Mouse (Mus musculus): Measurements from ENCODE around the gene Smug1.

Smug1 gene

GRCm38 (mm10) chr15:103176874-103177421 is 10.1 kb upstream of the Smug1 start:
- peak; percentile 96 for DNase-seq

DNA sequence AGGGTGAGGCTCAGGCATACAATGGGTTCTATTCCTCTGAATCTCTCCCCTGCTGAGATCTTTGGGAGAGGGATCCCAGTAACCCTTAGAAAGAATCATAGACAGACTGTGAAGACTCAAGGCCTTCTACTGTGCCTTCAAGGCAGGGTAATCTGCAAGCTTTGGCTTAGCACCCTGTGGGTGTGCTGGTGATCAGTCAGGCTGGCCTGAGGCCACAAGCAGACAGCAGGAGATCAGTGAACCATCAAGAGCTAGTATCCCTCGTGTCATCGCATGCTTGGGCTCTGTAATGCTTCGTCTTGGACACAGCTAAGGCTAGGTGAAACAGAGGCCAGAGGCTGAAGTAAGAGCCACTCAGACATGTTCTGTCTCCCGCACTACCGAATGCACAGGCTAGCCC is 6.4 kb upstream of the Smug1 start:
- peak; percentile 43 for DNase-seq

DNA sequence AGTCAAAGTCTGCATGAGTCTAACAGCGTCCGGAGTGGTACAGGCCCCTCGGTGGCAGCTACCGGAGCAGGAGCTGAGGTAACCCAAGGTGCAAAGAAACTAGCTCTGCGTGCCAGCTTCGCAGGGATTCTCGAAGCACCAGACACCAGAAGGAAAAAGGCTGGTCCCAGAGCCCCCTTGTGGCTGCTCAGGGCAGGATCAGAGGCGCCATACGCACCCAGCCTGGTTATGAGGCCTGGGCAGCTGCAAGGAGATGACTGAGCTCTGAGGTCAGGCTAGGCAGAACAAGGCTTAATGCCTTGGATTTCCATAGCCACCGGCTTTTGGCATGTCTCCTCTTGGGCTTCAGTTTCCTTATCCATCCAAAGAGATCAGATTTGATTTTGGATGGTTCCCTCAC is 5.6 kb upstream of the Smug1 start:
- DNase-seq: peak; percentile 75

DNA sequence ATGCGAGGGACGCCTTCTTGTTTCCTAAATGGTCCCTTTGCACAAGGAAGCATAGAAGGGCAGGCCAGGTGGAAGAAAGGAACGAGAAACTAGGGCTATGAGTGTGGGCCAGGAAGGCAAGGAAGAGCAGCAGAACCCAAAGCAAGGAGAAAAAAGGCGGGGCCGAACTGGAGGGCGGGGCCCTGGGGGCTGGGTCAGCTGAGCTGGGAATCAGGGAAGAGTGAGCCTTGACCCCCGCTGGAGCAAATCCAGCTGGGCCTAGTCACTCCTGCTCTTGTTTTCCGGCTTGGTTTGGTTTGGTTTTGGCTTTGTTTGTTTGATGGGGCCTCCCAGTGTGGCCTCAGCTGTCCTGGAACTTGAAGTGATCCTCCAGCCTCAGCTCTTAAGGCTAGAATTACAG is 4.4 kb upstream of the Smug1 start:
- peak; percentile 69 for DNase-seq

DNA sequence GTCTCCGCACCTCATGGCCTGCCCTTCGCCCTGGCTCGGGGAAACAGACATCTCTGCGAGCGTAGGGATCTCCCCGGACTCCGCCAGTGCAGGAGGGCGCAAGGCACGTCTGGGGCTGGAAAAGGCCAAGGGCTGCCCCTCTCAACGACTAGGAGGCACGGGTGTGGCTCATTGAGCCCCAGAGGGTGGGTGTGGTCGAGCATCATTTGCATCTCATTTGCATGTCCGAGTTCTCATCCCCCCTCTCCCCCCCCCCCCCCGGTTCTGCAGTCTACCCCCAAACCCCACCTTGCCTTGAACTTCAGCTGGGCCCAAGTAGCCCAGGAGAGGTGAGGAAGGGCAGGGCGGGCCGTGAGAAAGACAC is 3.4 kb upstream of the Smug1 start:
- DNase-seq: no peak

DNA sequence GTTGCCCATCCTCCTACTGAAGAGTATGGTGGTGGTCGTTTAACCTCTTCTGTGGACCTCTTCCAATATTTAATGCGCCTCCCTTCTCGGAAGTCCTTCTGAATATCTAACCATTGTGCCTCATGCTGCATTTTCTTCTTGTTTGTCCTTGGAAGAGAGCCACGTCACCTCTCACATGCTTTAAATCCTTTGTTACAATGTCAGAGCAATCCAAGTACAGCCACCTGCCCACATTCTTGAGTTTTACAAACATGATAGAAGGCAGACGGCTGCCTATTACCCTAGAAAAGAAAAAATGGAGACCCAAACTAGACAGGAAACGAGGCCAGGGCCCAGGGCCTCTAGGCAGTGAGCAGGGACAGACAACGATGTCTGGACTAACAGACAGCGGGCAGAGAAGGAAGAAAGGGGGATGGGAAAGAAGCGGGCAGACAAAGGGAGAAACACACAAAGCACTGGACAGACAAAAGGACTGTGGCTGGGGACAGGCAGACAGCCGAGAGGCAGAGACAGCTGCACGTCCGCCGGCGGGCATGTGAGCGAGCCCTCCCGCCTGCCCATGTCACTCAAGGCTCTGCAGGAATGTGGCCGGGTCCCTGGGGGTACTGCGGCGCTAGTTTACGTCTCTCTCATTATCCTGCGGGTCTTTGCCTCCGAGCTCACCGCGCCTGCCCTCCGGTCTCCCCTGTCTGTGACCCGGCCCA is 2.9 kb upstream of the Smug1 start:
- no peak for DNase-seq

GRCm38 (mm10) chr15:103168801-103169611 is 2.1 kb upstream of the Smug1 start:
- peak; percentile 47 for DNase-seq

- DNase-seq: no peak
Measured at GRCm38 (mm10) chr15:103167786-103168185, 894 bp upstream of the Smug1 start.

- DNase-seq: no peak
Measured at GRCm38 (mm10) chr15:103165924-103166323, 968 bp downstream of the Smug1 start.

GRCm38 (mm10) chr15:103165379-103165778 is 1.5 kb downstream of the Smug1 start:
- peak; percentile 90 for DNase-seq

DNA sequence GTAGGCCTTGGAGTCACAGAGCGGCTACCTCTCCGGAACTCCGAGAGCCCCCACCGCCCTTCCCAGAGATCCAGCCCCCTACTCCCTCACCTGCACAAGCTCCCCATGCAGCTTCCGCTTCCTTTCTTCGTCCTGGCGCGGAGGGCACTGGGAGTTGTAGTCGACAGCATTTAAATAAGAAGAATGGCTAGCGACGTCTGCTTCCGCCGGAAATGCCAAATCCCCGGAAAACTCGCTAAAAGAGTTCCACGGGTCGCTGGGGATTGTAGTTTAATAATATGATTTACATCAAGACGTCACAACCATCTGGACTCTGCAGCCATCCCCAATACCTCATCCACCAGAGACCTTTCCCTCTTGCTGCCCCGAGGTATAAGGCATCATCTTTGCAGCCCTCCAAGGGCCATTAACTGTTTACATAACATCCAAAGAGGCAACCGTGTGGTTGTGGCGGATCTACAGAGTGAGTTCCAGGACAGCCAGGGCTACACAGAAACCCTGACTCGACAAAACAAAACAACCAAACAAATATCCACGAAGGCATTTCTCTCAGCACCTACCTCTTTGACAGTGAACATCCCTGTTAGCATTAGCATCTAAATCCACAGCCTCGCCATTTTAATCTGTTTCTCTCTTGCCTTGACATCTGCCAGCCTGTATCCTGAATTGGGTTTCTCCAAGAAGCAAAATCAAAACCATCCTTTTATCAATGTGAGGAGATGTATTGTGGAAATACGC is 3.5 kb downstream of the Smug1 start:
- peak; percentile 90 for DNase-seq

DNA sequence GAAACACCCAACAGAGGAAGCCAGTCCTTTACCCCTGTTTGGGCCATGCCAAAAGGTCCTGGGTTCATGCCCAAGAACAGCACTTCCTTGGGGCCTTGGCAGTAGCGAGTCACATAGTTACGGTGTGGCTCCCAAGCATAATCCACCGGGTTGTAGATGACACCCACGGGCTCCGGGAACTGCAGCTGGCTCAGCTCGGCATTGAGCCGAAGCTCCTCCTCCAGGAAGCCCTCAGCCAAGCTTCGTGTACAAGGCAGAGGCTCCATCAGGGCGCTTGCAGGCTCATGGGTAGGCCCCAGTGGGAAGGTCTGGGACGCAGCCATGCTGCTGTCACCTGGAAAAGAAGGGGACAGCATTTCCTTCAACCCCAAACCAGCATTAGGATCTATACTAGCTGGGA is 9.3 kb downstream of the Smug1 start:
- no peak for DNase-seq

DNA sequence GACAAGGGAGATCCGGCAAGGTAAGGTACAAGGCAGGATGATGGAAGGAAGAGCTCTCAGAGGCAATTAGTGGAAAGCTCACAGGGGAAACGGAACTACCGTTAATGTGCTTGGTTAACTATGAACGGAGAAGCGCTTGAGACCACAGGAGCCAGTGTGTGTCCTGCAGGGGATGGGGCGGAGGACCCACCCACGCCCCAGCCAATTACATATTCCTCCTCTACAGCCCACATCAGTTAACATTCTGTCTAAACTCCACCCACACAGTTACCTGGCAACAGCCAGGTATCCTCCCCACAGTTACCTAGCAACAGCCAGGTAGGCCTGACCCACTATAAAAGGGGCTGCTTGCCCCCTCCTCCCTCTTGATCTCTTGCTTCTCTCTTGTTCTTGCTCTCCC is 10.0 kb downstream of the Smug1 start:
- no peak for DNase-seq

- DNase-seq: no peak
Measured at GRCm38 (mm10) chr15:103155366-103156321, 11.2 kb downstream of the Smug1 start.

- DNase-seq: no peak
Measured at GRCm38 (mm10) chr15:103152890-103153610, 13.8 kb downstream of the Smug1 start.

- DNase-seq: no peak
Measured at GRCm38 (mm10) chr15:103152371-103152770, 14.5 kb downstream of the Smug1 start.

GRCm38 (mm10) chr15:103147779-103148178 is 19.1 kb downstream of the Smug1 start:
- DNase-seq: peak; percentile 59

GRCm38 (mm10) chr15:103147422-103147690 is 19.5 kb downstream of the Smug1 start:
- DNase-seq: no peak

DNA sequence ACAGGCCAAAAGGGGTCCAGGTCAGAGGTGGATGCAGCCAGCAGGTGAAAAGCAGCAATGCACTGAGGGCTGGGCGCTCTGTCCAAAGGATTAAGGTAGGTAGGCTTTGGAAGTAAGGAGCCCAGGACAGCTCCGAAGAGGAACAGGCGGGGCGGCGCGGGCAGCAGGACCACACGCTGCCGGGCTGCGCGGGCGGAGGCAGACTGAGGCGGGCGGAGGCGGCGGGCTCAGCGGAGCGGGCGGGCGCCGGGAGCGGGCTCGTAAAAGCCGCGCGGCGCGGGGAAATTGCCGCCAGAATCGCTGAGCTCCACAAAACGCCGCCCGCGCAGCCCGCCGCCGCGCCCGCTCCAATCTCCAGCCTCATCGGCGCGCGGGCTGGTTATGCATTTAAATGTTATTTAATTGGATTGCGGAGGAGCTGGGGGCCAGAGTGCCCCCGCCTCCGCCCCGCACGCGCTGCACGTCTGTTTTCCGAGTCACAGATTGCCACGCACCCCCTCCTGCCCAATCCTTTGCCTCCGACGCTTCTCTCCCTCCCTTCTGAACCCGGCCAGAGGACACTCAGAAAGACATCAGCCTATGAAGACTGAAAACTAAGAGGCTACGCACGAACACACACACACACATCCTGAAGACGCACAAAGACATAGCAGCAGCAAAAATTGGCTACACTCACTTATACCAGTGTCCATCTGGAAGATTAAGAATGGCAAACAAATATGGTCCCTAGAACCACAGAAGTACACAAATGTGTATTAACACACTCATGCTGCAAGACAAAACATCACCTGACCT is 20.1 kb downstream of the Smug1 start:
- DNase-seq: peak; percentile 43

GRCm38 (mm10) chr15:103145635-103146299 is 21.1 kb downstream of the Smug1 start:
- no peak for DNase-seq
